Mouse (Mus musculus) midbrain, embryonic 14.5 days (tissue): Measurements from ENCODE around the gene Ehd2. TPM values are rescaled to one million over a fixed set of nuclear protein-coding genes. Genes with fewer than 3 reads are reported as not detected.

ENCODE experiments used
- ATAC-seq: fragments of 200-750 bp; cut with Nextera tagmentation; 2 replicates; pipeline ENCODE4 v1.8.0; 2017; ENCODE audit warnings: moderate number of reproducible peaks, moderate library complexity; ENCODE audit not compliant: low FRiP score, low TSS enrichment
- DNase-seq: peaks from one replicate; pipeline ENCODE4 v3.0.0-alpha.2; 2015
- H3K27ac ChIP-seq: fragments of 300-500 bp; sonication (generic); replicated peaks from 2 replicates; pipeline ENCODE4 v1.5.1; 2014; ENCODE audit warnings: mild to moderate bottlenecking, low read depth, low read length, moderate library complexity
- H3K27me3 ChIP-seq: fragments of 300-500 bp; sonication (generic); 2 replicates; pipeline ENCODE4 v1.6.1; 2014; ENCODE audit warnings: low read length, control low read depth, mixed read lengths; ENCODE audit not compliant: control insufficient read depth, insufficient read depth
- H3K36me3 ChIP-seq: fragments of 300-500 bp; sonication (generic); 2 replicates; pipeline ENCODE4 v1.6.1; 2014; ENCODE audit warnings: low read length, control low read depth; ENCODE audit not compliant: control insufficient read depth, insufficient read depth
- H3K4me1 ChIP-seq: fragments of 300-500 bp; sonication (generic); 2 replicates; pipeline ENCODE4 v1.6.1; 2014; ENCODE audit warnings: mild to moderate bottlenecking, antibody characterized with exemption, low read length, control low read depth; ENCODE audit not compliant: control insufficient read depth, insufficient read depth
- H3K4me2 ChIP-seq: fragments of 300-500 bp; sonication (generic); 2 replicates; pipeline ENCODE4 v1.6.1; 2014; ENCODE audit warnings: mild to moderate bottlenecking, low read length, moderate library complexity
- H3K4me3 ChIP-seq: fragments of 300-500 bp; sonication (generic); replicated peaks from 2 replicates; pipeline ENCODE4 v1.5.1; 2014; ENCODE audit warnings: low read depth, low read length
- H3K9ac ChIP-seq: fragments of 300-500 bp; sonication (generic); replicated peaks from 2 replicates; pipeline ENCODE4 v1.6.1; 2014; ENCODE audit warnings: mild to moderate bottlenecking, low read length, moderate library complexity
- H3K9me3 ChIP-seq: fragments of 300-500 bp; sonication (generic); 2 replicates; pipeline ENCODE4 v1.6.1; 2016; ENCODE audit warnings: low read length, control low read depth, mixed read lengths; ENCODE audit not compliant: control insufficient read depth
- WGBS: fragments of 180-500 bp; shearing (Covaris S2); extraction: QIAGEN DNeasy Blood & Tissue Kit; methylation state at CpG from one replicate; pipeline ENCODE4 v1.1.7; 2014; 5-methylcytosine and 5-hydroxymethylcytosine counted together
- polyA plus RNA-seq: library from polyadenylated mRNA; unstranded; fragments of >200 nt; fragmentation: Nextera tagmentation; extraction: Ambion mirVana; gene quantifications from 2 replicates; pipeline ENCODE4 v1.2.1, GENCODE M21; 2014

Ehd2 gene
- polyA plus RNA-seq, 1 experiment from 2014 or later: 3.9 TPM

DNA sequence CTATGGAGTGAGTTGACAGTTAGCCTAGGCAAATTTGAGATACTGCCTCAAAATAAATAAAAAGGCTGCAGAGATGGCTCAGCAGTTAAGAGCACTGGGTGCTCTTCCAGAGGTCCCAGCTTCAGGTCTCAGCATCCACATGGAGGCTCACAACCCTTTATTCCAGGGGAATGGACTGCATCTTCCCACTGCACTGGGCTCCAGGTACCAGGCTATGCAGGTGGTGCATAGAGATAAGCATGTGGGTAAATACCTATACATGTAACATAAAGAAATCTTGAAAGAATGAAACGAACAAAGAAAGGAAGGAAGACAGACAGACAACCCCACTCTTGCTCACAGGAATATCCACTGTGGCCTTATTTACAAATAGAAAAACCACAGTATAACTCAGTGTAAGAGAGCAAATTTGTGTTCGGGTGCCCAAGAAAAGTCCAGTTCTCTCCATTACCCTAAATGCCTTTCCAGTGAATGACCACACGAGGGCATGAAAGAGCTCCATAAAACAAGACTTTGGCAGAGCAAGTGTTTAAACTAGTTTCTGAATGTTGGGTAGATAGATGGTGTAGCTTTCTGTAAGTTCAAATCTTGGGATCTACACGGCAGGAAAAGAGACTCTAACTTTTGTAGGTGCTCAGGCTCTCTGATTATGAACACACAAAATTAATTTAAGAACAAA is 15.5 kb upstream of the Ehd2 start:
- no peak for ATAC-seq
- H3K4me3 ChIP-seq: no peak overlapping the region
- H3K27ac ChIP-seq: no peak overlapping the region
- WGBS: 47% methylated on average over 4 of the region's 4 CpGs
- peak; percentile 71 for DNase-seq
- H3K9ac ChIP-seq: no peak overlapping the region
- H3K36me3 ChIP-seq: peaks cover 49% of the 10 kb centered on the region
- H3K4me2 ChIP-seq: no peak overlapping the region
- H3K4me1 ChIP-seq: no peaks in the 10 kb centered on the region
- no peaks in the 10 kb centered on the region for H3K27me3 ChIP-seq
- H3K9me3 ChIP-seq: no peaks in the 10 kb centered on the region

DNA sequence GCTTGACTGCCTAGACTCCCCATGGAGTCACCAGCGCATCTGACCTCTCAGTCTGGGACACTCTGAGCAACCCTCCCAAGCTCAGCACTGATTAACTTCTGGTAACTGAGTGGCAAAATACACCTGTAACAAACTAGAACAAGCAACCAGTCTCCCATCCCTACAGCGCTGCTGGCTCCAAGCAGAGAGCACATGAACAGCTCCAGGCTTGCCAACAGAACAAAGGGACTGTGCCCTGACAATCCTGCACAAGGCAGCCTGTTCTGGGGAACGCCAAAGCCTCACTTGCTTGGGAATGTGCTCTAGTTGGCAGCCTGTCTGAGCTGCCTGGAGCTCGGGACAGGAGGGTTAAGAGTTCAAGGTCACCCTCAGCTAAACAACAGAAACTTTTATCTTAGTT is 14.2 kb upstream of the Ehd2 start:
- no peak overlapping the region for H3K9ac ChIP-seq
- no peaks in the 10 kb centered on the region for H3K4me1 ChIP-seq
- 84% methylated on average over 4 of the region's 4 CpGs for WGBS
- no peaks in the 10 kb centered on the region for H3K27me3 ChIP-seq
- H3K36me3 ChIP-seq: peaks cover 48% of the 10 kb centered on the region
- no peak overlapping the region for H3K4me2 ChIP-seq
- ATAC-seq (no peak), DNase-seq (no peak)
- no peaks in the 10 kb centered on the region for H3K9me3 ChIP-seq
- no peak overlapping the region for H3K27ac ChIP-seq
- H3K4me3 ChIP-seq: no peak overlapping the region

DNA sequence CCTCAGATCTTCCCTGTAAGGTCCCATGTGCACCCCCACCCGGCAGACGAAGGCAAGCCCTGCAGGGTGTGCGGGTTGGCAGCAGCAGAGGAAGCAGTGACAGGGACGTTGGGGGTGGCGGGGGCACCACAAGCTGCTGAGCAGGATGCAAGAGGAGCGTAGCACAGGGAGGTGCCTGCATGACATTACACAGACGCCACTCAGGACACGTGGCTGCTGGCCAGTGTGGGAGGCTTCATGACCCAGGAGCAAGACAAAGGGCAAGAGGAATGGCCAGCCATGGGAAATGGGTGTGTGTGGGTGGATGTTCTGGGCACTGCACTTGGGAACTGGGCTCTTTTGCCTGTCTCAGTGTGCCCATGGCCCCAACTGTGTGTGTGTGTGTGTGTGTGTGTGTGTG is 12.9 kb upstream of the Ehd2 start:
- Histone ChIP-seq H3K36me3 (peaks cover 50% of the 10 kb centered on the region), H3K9me3 (no peaks in the 10 kb centered on the region), H3K27ac (no peak overlapping the region), H3K4me3 (no peak overlapping the region), H3K4me2 (no peak overlapping the region), H3K4me1 (no peaks in the 10 kb centered on the region), H3K27me3 (no peaks in the 10 kb centered on the region), H3K9ac (no peak overlapping the region)
- WGBS: 91% methylated on average over 8 of the region's 8 CpGs
- DNase-seq (no peak), ATAC-seq (no peak)

DNA sequence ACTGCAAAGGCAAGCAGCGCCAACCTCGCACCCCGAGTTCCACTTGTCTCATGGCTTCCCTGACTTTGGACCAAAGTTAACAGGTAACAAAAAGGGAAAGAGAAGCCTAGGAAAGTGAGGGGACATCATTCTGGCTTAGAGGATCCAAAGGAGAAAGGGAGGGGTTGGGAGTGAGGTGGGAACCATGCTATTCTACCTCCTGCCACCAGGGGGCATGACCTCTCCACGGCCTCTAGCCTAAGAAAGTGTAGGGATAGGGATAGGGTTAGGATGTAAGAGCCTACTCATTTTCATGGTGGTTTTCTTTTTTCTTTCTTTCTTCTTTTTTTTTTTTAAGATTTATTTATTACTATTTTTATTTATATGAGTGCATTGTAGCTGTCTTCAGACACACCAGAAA is 8.5 kb upstream of the Ehd2 start:
- Histone ChIP-seq H3K4me1 (no peaks in the 10 kb centered on the region), H3K4me3 (no peak overlapping the region), H3K27me3 (no peaks in the 10 kb centered on the region), H3K9me3 (no peaks in the 10 kb centered on the region), H3K27ac (no peak overlapping the region), H3K36me3 (peaks cover 75% of the 10 kb centered on the region), H3K4me2 (no peak overlapping the region), H3K9ac (no peak overlapping the region)
- DNase-seq: peak; percentile 63
- WGBS: 84% methylated on average over 4 of the region's 4 CpGs
- no peak for ATAC-seq

DNA sequence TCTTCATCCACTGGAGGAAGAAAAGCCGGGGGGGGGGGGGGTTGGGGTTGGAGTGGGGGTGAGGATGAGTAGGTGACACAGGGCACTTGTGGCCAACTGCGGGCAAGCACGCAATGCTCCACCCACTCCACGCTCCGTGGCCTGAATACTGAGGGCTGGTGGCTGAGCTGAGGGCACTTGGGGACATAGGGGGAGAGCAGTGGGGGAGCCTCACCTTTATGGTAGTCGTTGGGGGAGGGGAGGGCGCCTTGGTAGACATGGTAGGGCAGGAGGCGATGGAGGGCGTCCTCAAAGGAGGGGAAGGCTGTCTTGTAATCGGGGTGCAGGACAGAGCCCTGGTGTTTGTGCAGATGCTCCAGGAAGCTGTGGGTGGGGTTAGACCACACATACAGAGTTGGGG is 8.1 kb upstream of the Ehd2 start:
- Histone ChIP-seq H3K4me3 (no peak overlapping the region), H3K27ac (no peak overlapping the region), H3K9ac (no peak overlapping the region), H3K4me1 (no peaks in the 10 kb centered on the region), H3K4me2 (no peak overlapping the region), H3K36me3 (peaks cover 72% of the 10 kb centered on the region), H3K27me3 (no peaks in the 10 kb centered on the region), H3K9me3 (no peaks in the 10 kb centered on the region)
- DNase-seq (no peak), ATAC-seq (no peak)
- WGBS: 96% methylated on average over 10 of the region's 10 CpGs

DNA sequence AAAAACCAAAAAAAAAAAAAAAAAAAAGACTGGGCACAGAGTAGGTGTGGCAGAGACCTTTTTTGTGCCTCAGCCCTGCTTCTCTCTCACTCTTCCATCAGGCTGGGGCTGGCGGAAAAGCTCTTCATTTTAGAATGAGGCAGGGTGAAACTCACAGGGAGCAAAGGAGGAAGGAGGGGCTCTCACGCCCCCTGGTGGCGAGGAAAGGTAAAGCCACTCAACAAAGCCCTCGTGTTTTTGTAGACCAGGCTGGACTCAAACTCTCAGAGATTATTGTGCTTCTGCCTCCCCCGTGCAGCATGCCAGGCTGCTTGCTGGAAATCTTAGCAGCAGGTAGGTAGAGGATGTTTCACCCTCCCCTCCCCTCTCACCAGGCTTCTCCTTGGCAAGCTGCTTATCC is 7.3 kb upstream of the Ehd2 start:
- no peaks in the 10 kb centered on the region for H3K27me3 ChIP-seq
- peaks cover 77% of the 10 kb centered on the region for H3K36me3 ChIP-seq
- no peak overlapping the region for H3K4me2 ChIP-seq
- DNase-seq (peak; percentile 51), ATAC-seq (no peak)
- no peak overlapping the region for H3K9ac ChIP-seq
- no peaks in the 10 kb centered on the region for H3K4me1 ChIP-seq
- WGBS: 60% methylated on average over 5 of the region's 5 CpGs
- H3K4me3 ChIP-seq: no peak overlapping the region
- H3K27ac ChIP-seq: no peak overlapping the region
- 0 out of 2 replicates have a peak, but pooled peaks cover 3% of the 10 kb centered on the region for H3K9me3 ChIP-seq

DNA sequence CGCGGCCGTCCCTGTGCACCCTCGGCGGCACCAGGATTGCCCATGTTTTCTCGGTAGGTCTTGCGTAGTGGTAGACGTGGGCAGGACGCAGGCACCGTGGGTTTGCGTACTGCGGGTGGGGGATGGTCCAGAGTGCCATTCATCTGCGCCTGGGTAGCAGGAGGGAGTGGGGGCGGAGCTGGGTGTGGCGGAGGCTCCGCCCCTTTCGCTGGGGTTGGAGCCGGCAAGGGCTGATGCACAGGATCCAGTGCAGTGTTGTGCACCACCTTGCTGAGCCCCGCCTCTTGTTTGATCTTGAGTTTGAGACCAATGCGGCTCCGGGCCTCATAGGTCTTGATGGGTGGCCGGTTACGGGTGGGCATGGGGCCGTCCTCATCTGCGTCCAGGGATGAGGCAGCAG is 4.9 kb upstream of the Ehd2 start:
- no peaks in the 10 kb centered on the region for H3K27me3 ChIP-seq
- no peak overlapping the region for H3K9ac ChIP-seq
- no peak overlapping the region for H3K4me2 ChIP-seq
- peaks cover 57% of the 10 kb centered on the region for H3K36me3 ChIP-seq
- H3K4me3 ChIP-seq: no peak overlapping the region
- DNase-seq (no peak), ATAC-seq (no peak)
- H3K9me3 ChIP-seq: 0 out of 2 replicates have a peak, but pooled peaks cover 3% of the 10 kb centered on the region
- H3K4me1 ChIP-seq: no peaks in the 10 kb centered on the region
- 56% methylated on average over 25 of the region's 25 CpGs for WGBS
- no peak overlapping the region for H3K27ac ChIP-seq

DNA sequence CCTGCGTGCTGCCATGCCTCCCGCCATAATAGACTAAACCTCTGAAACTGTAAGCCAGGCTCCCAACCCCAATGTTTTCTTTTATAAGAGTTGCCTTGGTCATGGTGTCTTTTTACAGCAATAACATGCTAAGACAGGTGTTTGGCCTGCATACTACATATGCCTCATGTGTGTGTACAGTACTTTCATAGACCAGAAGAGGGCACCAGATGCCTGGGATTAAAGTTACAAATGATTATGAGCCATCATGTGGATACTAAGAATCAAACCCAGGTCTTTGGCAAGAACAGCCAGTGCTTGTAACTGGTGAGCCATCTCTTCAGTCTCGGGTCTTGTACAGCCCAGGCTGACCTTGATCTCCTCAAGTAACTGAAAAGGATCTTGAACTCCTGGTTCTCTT is 2.3 kb upstream of the Ehd2 start:
- 86% methylated on average over 3 of the region's 3 CpGs for WGBS
- Histone ChIP-seq H3K36me3 (peaks cover 36% of the 10 kb centered on the region), H3K4me1 (no peaks in the 10 kb centered on the region), H3K9me3 (0 out of 2 replicates have a peak, but pooled peaks cover 3% of the 10 kb centered on the region), H3K27ac (no peak overlapping the region), H3K9ac (no peak overlapping the region), H3K4me3 (no peak overlapping the region), H3K4me2 (no peak overlapping the region), H3K27me3 (no peaks in the 10 kb centered on the region)
- ATAC-seq (no peak), DNase-seq (no peak)

DNA sequence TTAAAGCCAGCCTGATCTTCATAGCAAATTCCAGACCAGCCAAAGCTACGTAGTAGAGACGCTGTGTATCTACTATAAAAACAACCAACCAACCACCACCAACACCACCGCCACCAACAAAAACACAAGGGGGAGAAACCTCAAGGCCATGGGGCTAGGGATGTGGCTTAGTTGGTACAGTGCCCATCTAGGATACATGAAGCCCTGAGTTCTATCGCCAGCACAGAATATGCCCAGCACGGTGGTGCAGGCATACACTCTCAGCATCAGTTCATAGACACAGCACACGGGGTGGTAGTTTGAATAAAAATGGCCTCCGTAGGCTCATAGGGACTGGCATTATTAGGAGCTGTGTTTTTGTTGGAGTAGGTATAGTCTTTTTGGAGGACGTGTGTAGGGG is 955 bp upstream of the Ehd2 start:
- Histone ChIP-seq H3K4me3 (no peak overlapping the region), H3K4me1 (no peaks in the 10 kb centered on the region), H3K9ac (no peak overlapping the region), H3K4me2 (no peak overlapping the region), H3K27me3 (no peaks in the 10 kb centered on the region), H3K27ac (no peak overlapping the region), H3K9me3 (0 out of 2 replicates have a peak, but pooled peaks cover 3% of the 10 kb centered on the region), H3K36me3 (peaks cover 25% of the 10 kb centered on the region)
- DNase-seq (no peak), ATAC-seq (no peak)
- WGBS: 88% methylated on average over 8 of the region's 8 CpGs
